Mouse (Mus musculus) testis, adult 2 months (tissue): ENCODE measurements around the gene Mtss1l.

Experiments used
- CTCF ChIP-seq: fragments of 200-500 bp; IDR thresholded peaks from 2 replicates; pipeline ENCODE4 v1.5.1; 2012; ENCODE audit warnings: low read depth, mild to moderate bottlenecking, inconsistent platforms, low read length, moderate library complexity; ENCODE audit not compliant: control insufficient read depth, insufficient read depth, insufficient replicate concordance
- POLR2A ChIP-seq: fragments of 200-500 bp; IDR thresholded peaks from 2 replicates; pipeline ENCODE4 v1.6.1; 2012; ENCODE audit warnings: low read depth, mild to moderate bottlenecking, inconsistent platforms, low read length, moderate library complexity; ENCODE audit not compliant: control insufficient read depth

DNA sequence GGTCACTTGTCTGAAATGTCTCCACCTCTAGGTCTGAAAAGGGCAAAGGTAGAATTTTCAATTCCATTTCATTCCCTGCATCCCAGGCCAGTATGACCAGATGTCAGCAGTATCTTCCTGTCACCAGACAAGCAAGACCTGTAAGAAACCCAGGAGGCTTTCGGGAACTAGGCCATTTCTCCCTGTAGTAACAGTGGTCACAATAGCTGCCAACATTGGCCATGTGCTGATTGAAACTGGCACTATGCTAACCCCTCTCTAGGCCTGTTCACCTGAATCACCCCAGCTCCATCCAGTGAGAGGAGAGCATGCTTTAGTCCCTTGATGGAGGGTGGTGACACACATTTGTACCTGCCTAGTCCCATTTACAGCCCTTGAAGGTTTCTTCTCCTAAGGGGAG, 46.7 kb upstream of the Mtss1l start:
- TF ChIP-seq CTCF (no peak), POLR2A (no peak)
